Comparison of ENCODE assay signal across 17 mouse cellular contexts in the genomic region with DNA sequence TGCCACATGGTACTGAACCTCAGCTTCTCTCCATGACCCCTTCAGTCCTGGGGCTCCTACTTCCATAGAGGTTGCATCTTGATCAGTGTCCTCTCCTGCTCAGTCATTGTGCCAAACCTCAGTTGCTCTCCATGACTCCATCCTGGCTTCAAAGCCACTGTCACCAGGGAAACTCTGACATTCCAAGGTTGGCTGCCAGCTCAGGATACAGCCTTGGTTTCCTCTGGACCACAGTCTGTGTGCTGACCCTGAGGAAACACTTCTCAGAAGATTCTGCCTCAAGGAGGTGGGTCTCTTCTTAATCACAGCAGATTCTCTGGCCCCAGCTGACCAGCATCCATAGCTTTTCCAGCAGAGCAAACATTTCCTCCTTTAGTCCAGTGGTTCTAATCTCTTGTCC. TPM values are rescaled to one million over a fixed set of nuclear protein-coding genes. Genes with fewer than 3 reads are reported as not detected.
DNase-seq lines count a peak whose midpoint lies in the region.
"Had no signal": no experiment of that assay in that cellular context is flagged by ENCODE, and none has a peak within 500 bp of the region (broad histone marks: within the 10 kb centered on the region; RNA-seq: fewer than 3 reads in every experiment).

No protein-coding gene starts in this region.

- DNase-seq in adrenal gland, adult 2 months = peak; percentile 60
- no peak for DNase-seq in adrenal gland, adult 18-20 months (ENCODE audit: low spot score in 2 of 2)
- peak; percentile 29 for DNase-seq in adrenal gland, postnatal 10 days
- DNase-seq in adrenal gland, postnatal 36 days = peak; percentile 27 to 47
- no peak for DNase-seq in lung, postnatal 25 days (ENCODE audit: low spot score)
- no peak for DNase-seq in right cerebral cortex, postnatal 4 days
- DNase-seq: B cell, adult 2 months; cerebellum, adult 18-20 months; cerebellum, adult 9-10 months; cerebellum, postnatal 14 days; gastrocnemius, postnatal 10 days; gastrocnemius, postnatal 36 days; heart, adult 2 months; heart, postnatal 14 days; heart, postnatal 4 days; kidney, adult 2 months had no signal

RNA-seq across cellular contexts. Expression of a gene that starts 24.4 kb away (rescaled TPM):
- total RNA-seq in adrenal gland, adult 2 months (2021) = 100 to 1,000 TPM in 1 of 2 experiments, 10 to 100 TPM in 1; 81.5 to 181 TPM
- 131 and 253 TPM in 2 replicates for polyA plus RNA-seq in adrenal gland, adult 2 months (2012; rRNA removed)
- 100 to 1,000 TPM in 1 of 2 experiments, 10 to 100 TPM in 1; 45.0 to 159 TPM for total RNA-seq in adrenal gland, adult 18-20 months (2021)
- total RNA-seq in adrenal gland, postnatal 10 days (2021) = 10 to 100 TPM; 67.3 to 84.2 TPM
- 100 to 1,000 TPM in 1 of 2 experiments, 10 to 100 TPM in 1; 86.7 to 183 TPM for total RNA-seq in adrenal gland, postnatal 36 days (2021)
- polyA plus RNA-seq: G1E had no signal

RNA-seq across cellular contexts. Expression of a gene that starts 55.7 kb away (rescaled TPM):
- 10 to 100 TPM in 1 of 2 experiments, 1 to 10 TPM in 1; 5.4 to 20.1 TPM for total RNA-seq in adrenal gland, adult 2 months (2021)
- 3.4 and 4.7 TPM in 2 replicates for polyA plus RNA-seq in adrenal gland, adult 2 months (2012; rRNA removed)
- 10 to 100 TPM in 1 of 2 experiments, 1 to 10 TPM in 1; 7.6 to 20.7 TPM for total RNA-seq in adrenal gland, adult 18-20 months (2021)
- total RNA-seq in adrenal gland, postnatal 10 days (2021) = 10 to 100 TPM in 1 of 2 experiments, 1 to 10 TPM in 1; 9.2 to 20.7 TPM
- 10 to 100 TPM in 1 of 2 experiments, 1 to 10 TPM in 1; 6.3 to 11.5 TPM for total RNA-seq in adrenal gland, postnatal 36 days (2021)
- polyA plus RNA-seq: G1E had no signal

Comparison
In these comparisons a context has a peak if more than half of its experiments do, and no peak if none do; other contexts are left out.
1. DNase-seq: peak in adrenal gland, adult 2 months (single experiment), adrenal gland, postnatal 10 days (single experiment) and adrenal gland, postnatal 36 days (2 of 2); none in adrenal gland, adult 18-20 months (0 of 2), lung, postnatal 25 days (single experiment) and right cerebral cortex, postnatal 4 days (single experiment).